14 mouse cellular contexts compared by ENCODE assay signal in the genomic region with DNA sequence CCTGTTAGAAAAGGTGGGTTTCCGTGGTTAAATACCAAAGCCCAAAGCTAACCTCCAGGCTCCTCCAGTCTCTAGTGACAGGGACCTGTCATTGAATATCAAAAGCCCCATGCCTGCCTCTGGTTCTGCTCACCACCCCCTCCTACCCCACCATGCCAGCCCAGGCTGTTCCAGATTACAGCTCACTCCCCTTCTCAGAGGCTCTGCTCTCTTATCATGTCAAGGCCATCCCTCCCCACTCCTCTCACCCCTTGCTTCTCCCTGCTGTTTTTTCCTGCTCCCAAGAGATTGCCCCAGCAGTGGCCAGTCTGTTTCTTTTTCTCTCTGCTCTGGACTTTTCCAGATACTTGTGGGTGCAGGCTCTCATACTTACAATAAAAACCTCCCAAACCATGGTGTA. TPM values are rescaled to one million over a fixed set of nuclear protein-coding genes. Genes with fewer than 3 reads are reported as not detected.
A peak's percentile ranks its signal among the peaks of the same experiment; 100 is the strongest.
DNase-seq lines count a peak whose midpoint lies in the region; ATAC-seq and TF ChIP-seq lines count a peak whose summit lies in the region.
"Had no signal": no experiment of that assay in that cellular context is flagged by ENCODE, and none has a peak within 500 bp of the region (broad histone marks: within the 10 kb centered on the region; RNA-seq: fewer than 3 reads in every experiment).

No protein-coding gene starts in this region.

- ATAC-seq in stomach, embryonic 14.5 days (ENCODE audit: insufficient number of reproducible peaks, insufficient read depth, low FRiP score, low read depth): peak; percentile 79; the same call in 1 of the 2 replicates
- ATAC-seq in stomach, postnatal 0 days (ENCODE audit: low FRiP score, low TSS enrichment): no peak
- peak; percentile 99 for ATAC-seq in liver, embryonic 16.5 days (ENCODE audit: low read depth)
- ATAC-seq in forebrain, embryonic 15.5 days (replicated peaks): no peak
- no peak for ATAC-seq in forebrain, postnatal 0 days
- no peak for ATAC-seq in midbrain, embryonic 11.5 days (ENCODE audit: low FRiP score)

- H3K27ac ChIP-seq in stomach, embryonic 14.5 days (ENCODE audit: low read length): no peak overlapping the region
- H3K27ac ChIP-seq in stomach, postnatal 0 days (replicated peaks): no peak overlapping the region
- H3K27ac ChIP-seq in liver, embryonic 16.5 days (ENCODE audit: low read length): peak overlapping the region; percentile 96
- no peak overlapping the region for H3K27ac ChIP-seq in forebrain, embryonic 15.5 days (replicated peaks)
- no peak overlapping the region for H3K27ac ChIP-seq in forebrain, postnatal 0 days (ENCODE audit: low read depth, low read length)
- H3K27ac ChIP-seq in midbrain, embryonic 11.5 days (ENCODE audit: low read depth, low read length): no peak overlapping the region
- H3K27ac ChIP-seq: embryonic facial prominence, embryonic 13.5 days; limb, embryonic 12.5 days had no signal

- H3K9me3 ChIP-seq in stomach, embryonic 14.5 days (ENCODE audit: control insufficient read depth, low read depth, low read length): no peaks in the 10 kb centered on the region
- no peaks in the 10 kb centered on the region for H3K9me3 ChIP-seq in stomach, postnatal 0 days (ENCODE audit: control insufficient read depth, low read length)
- H3K9me3 ChIP-seq in liver, embryonic 16.5 days (replicated peaks; ENCODE audit: control insufficient read depth, low read length): no peaks in the 10 kb centered on the region
- no peaks in the 10 kb centered on the region for H3K9me3 ChIP-seq in forebrain, embryonic 15.5 days
- no peaks in the 10 kb centered on the region for H3K9me3 ChIP-seq in forebrain, postnatal 0 days (ENCODE audit: low read length)
- H3K9me3 ChIP-seq in midbrain, embryonic 11.5 days (ENCODE audit: control insufficient read depth, low read length): no peaks in the 10 kb centered on the region
- H3K9me3 ChIP-seq: embryonic facial prominence, embryonic 13.5 days; limb, embryonic 12.5 days had no signal

- H3K4me3 ChIP-seq in stomach, embryonic 14.5 days (ENCODE audit: low read depth, low read length): no peak overlapping the region
- H3K4me3 ChIP-seq in stomach, postnatal 0 days (ENCODE audit: low read depth, low read length): no peak overlapping the region
- H3K4me3 ChIP-seq in liver, embryonic 16.5 days (ENCODE audit: low read depth, low read length): no peak overlapping the region
- no peak overlapping the region for H3K4me3 ChIP-seq in forebrain, embryonic 15.5 days
- no peak overlapping the region for H3K4me3 ChIP-seq in forebrain, postnatal 0 days (ENCODE audit: low read depth, low read length)
- H3K4me3 ChIP-seq in midbrain, embryonic 11.5 days (ENCODE audit: low read depth, low read length): no peak overlapping the region
- H3K4me3 ChIP-seq: embryonic facial prominence, embryonic 13.5 days; limb, embryonic 12.5 days had no signal

- no peaks in the 10 kb centered on the region for H3K4me1 ChIP-seq in stomach, embryonic 14.5 days (ENCODE audit: control insufficient read depth, insufficient read depth, low read length)
- H3K4me1 ChIP-seq in stomach, postnatal 0 days (replicated peaks; ENCODE audit: control insufficient read depth, insufficient read depth): no peaks in the 10 kb centered on the region
- peaks cover 39% of the 10 kb centered on the region for H3K4me1 ChIP-seq in liver, embryonic 16.5 days (ENCODE audit: control insufficient read depth, low read depth, low read length)
- no peaks in the 10 kb centered on the region for H3K4me1 ChIP-seq in forebrain, embryonic 15.5 days
- no peaks in the 10 kb centered on the region for H3K4me1 ChIP-seq in forebrain, postnatal 0 days (ENCODE audit: insufficient read depth)
- H3K4me1 ChIP-seq in midbrain, embryonic 11.5 days (ENCODE audit: control insufficient read depth, insufficient read depth, low read length): no peaks in the 10 kb centered on the region
- H3K4me1 ChIP-seq: embryonic facial prominence, embryonic 13.5 days; limb, embryonic 12.5 days had no signal

- TF ChIP-seq EP300 in stomach, postnatal 0 days (optimal IDR thresholded peaks at IDR 0.05): no peak

- WGBS in stomach, embryonic 14.5 days: 66% methylated on average over 1 of the region's 1 CpGs
- WGBS in stomach, postnatal 0 days: 61% methylated on average over 1 of the region's 1 CpGs
- WGBS in liver, embryonic 16.5 days (ENCODE audit: insufficient replicate concordance): 35% methylated on average over 1 of the region's 1 CpGs
- WGBS in forebrain, embryonic 15.5 days: 71% methylated on average over 1 of the region's 1 CpGs
- 78% methylated on average over 1 of the region's 1 CpGs for WGBS in forebrain, postnatal 0 days
- WGBS in midbrain, embryonic 11.5 days: 73% methylated on average over 1 of the region's 1 CpGs

- no peak overlapping the region for H3K9ac ChIP-seq in stomach, embryonic 14.5 days (replicated peaks; ENCODE audit: low read depth, low read length)
- H3K9ac ChIP-seq in stomach, postnatal 0 days (ENCODE audit: low read length): no peak overlapping the region
- peak overlapping the region; percentile 54 for H3K9ac ChIP-seq in liver, embryonic 16.5 days (ENCODE audit: low read depth, low read length)
- no peak overlapping the region for H3K9ac ChIP-seq in forebrain, embryonic 15.5 days (replicated peaks)
- no peak overlapping the region for H3K9ac ChIP-seq in forebrain, postnatal 0 days
- H3K9ac ChIP-seq in midbrain, embryonic 11.5 days (ENCODE audit: low read length): no peak overlapping the region
- H3K9ac ChIP-seq: embryonic facial prominence, embryonic 13.5 days; limb, embryonic 12.5 days had no signal

- no peaks in the 10 kb centered on the region for H3K36me3 ChIP-seq in stomach, embryonic 14.5 days (ENCODE audit: control insufficient read depth, insufficient read depth, low read length)
- H3K36me3 ChIP-seq in stomach, postnatal 0 days (ENCODE audit: control insufficient read depth, insufficient read depth, low read length): no peaks in the 10 kb centered on the region
- no peaks in the 10 kb centered on the region for H3K36me3 ChIP-seq in liver, embryonic 16.5 days (ENCODE audit: control insufficient read depth, insufficient read depth)
- H3K36me3 ChIP-seq in forebrain, embryonic 15.5 days: no peaks in the 10 kb centered on the region
- no peaks in the 10 kb centered on the region for H3K36me3 ChIP-seq in forebrain, postnatal 0 days (ENCODE audit: insufficient read depth)
- no peaks in the 10 kb centered on the region for H3K36me3 ChIP-seq in midbrain, embryonic 11.5 days (ENCODE audit: control insufficient read depth, insufficient read depth, low read length)
- H3K36me3 ChIP-seq: embryonic facial prominence, embryonic 13.5 days; limb, embryonic 12.5 days had no signal

- DNase-seq in adrenal gland, postnatal 14 days: peak; percentile 31
- no peak for DNase-seq in adrenal gland, postnatal 25 days
- no peak for DNase-seq in stomach, postnatal 0 days (ENCODE audit: low spot score)
- DNase-seq in forebrain, postnatal 0 days: no peak
- no peak for DNase-seq in midbrain, embryonic 11.5 days (ENCODE audit: low spot score, missing footprints)
- DNase-seq: cerebellum, adult 9-11 months; lung, postnatal 36 days; right cerebral cortex, postnatal 4 days; thymus, postnatal 14 days had no signal

- no peaks in the 10 kb centered on the region for H3K27me3 ChIP-seq in stomach, embryonic 14.5 days (ENCODE audit: control insufficient read depth, insufficient read depth, low read length)
- no peaks in the 10 kb centered on the region for H3K27me3 ChIP-seq in stomach, postnatal 0 days (ENCODE audit: control insufficient read depth, insufficient read depth, low read length)
- H3K27me3 ChIP-seq in liver, embryonic 16.5 days (ENCODE audit: control insufficient read depth, insufficient read depth, low read depth, low read length): no peaks in the 10 kb centered on the region
- H3K27me3 ChIP-seq in forebrain, embryonic 15.5 days: no peaks in the 10 kb centered on the region
- no peaks in the 10 kb centered on the region for H3K27me3 ChIP-seq in forebrain, postnatal 0 days (ENCODE audit: insufficient read depth, low read length)
- H3K27me3 ChIP-seq in midbrain, embryonic 11.5 days (ENCODE audit: control insufficient read depth, insufficient read depth, low read length): no peaks in the 10 kb centered on the region
- H3K27me3 ChIP-seq: embryonic facial prominence, embryonic 13.5 days; limb, embryonic 12.5 days had no signal

- TF ChIP-seq CTCF in stomach, postnatal 0 days (IDR thresholded peaks at IDR 0.05; ENCODE audit: low read depth): no peak
- TF ChIP-seq CTCF in forebrain, postnatal 0 days (IDR thresholded peaks at IDR 0.05; ENCODE audit: low read depth): no peak

- no peak overlapping the region for H3K4me2 ChIP-seq in stomach, embryonic 14.5 days (replicated peaks; ENCODE audit: low read depth, low read length)
- no peak overlapping the region for H3K4me2 ChIP-seq in stomach, postnatal 0 days (replicated peaks; ENCODE audit: low read depth)
- peak overlapping the region; percentile 47 for H3K4me2 ChIP-seq in liver, embryonic 16.5 days (ENCODE audit: low read depth, low read length)
- no peak overlapping the region for H3K4me2 ChIP-seq in forebrain, embryonic 15.5 days (replicated peaks)
- H3K4me2 ChIP-seq in forebrain, postnatal 0 days (ENCODE audit: low read depth): no peak overlapping the region
- H3K4me2 ChIP-seq in midbrain, embryonic 11.5 days: no peak overlapping the region
- H3K4me2 ChIP-seq: embryonic facial prominence, embryonic 13.5 days; limb, embryonic 12.5 days had no signal

RNA-seq across cellular contexts. Expression of a gene that starts 10.3 kb away (rescaled TPM):
- 44.8 and 45.4 TPM in 2 replicates for total RNA-seq in adrenal gland, postnatal 14 days (2021)
- total RNA-seq in adrenal gland, postnatal 25 days (2021): 44.2 and 45.9 TPM in 2 replicates
- 15.2 and 15.5 TPM in 2 replicates for polyA plus RNA-seq in stomach, embryonic 14.5 days (2014; fragmentation: Nextera tagmentation; extraction: Ambion mirVana)
- 14.7 and 17.3 TPM in 2 replicates for polyA plus RNA-seq in stomach, postnatal 0 days (2015; fragmentation: Nextera tagmentation; extraction: Ambion mirVana)
- polyA plus RNA-seq in liver, embryonic 16.5 days (2015; fragmentation: Nextera tagmentation; extraction: Ambion mirVana): 29.1 and 32.0 TPM in 2 replicates
- polyA plus RNA-seq in forebrain, embryonic 15.5 days (2015; fragmentation: Nextera tagmentation; extraction: Ambion mirVana): 5.9 and 6.4 TPM in 2 replicates
- total RNA-seq in forebrain, postnatal 0 days (2014; rRNA removed): 3.8 and 5.7 TPM in 2 replicates
- polyA plus RNA-seq in forebrain, postnatal 0 days (2015; fragmentation: Nextera tagmentation; extraction: Ambion mirVana): 3.5 and 5.0 TPM in 2 replicates
- polyA plus RNA-seq in midbrain, embryonic 11.5 days (2014; fragmentation: Nextera tagmentation; extraction: Ambion mirVana): 11.0 and 13.3 TPM in 2 replicates

RNA-seq across cellular contexts. Expression of a gene that starts 16.7 kb away (rescaled TPM):
- total RNA-seq in adrenal gland, postnatal 14 days (2021): 17.3 and 17.7 TPM in 2 replicates
- total RNA-seq in adrenal gland, postnatal 25 days (2021): 18.6 and 24.5 TPM in 2 replicates
- polyA plus RNA-seq in stomach, embryonic 14.5 days (2014; fragmentation: Nextera tagmentation; extraction: Ambion mirVana): 27.0 TPM in 2 replicates
- polyA plus RNA-seq in stomach, postnatal 0 days (2015; fragmentation: Nextera tagmentation; extraction: Ambion mirVana): 22.0 and 24.6 TPM in 2 replicates
- polyA plus RNA-seq in liver, embryonic 16.5 days (2015; fragmentation: Nextera tagmentation; extraction: Ambion mirVana): 16.4 and 18.4 TPM in 2 replicates
- 36.5 and 37.0 TPM in 2 replicates for polyA plus RNA-seq in forebrain, embryonic 15.5 days (2015; fragmentation: Nextera tagmentation; extraction: Ambion mirVana)
- 37.4 and 40.7 TPM in 2 replicates for total RNA-seq in forebrain, postnatal 0 days (2014; rRNA removed)
- 36.1 and 36.8 TPM in 2 replicates for polyA plus RNA-seq in forebrain, postnatal 0 days (2015; fragmentation: Nextera tagmentation; extraction: Ambion mirVana)
- 26.6 and 29.4 TPM in 2 replicates for polyA plus RNA-seq in midbrain, embryonic 11.5 days (2014; fragmentation: Nextera tagmentation; extraction: Ambion mirVana)

RNA-seq across cellular contexts. Expression of a gene that starts 36.5 kb away (rescaled TPM):
- 7.0 and 7.5 TPM in 2 replicates for total RNA-seq in adrenal gland, postnatal 14 days (2021)
- total RNA-seq in adrenal gland, postnatal 25 days (2021): 5.0 and 7.6 TPM in 2 replicates
- polyA plus RNA-seq in stomach, embryonic 14.5 days (2014; fragmentation: Nextera tagmentation; extraction: Ambion mirVana): 9.2 and 9.8 TPM in 2 replicates
- 2.5 and 2.9 TPM in 2 replicates for polyA plus RNA-seq in stomach, postnatal 0 days (2015; fragmentation: Nextera tagmentation; extraction: Ambion mirVana)
- 1.1 and 1.2 TPM in 2 replicates for polyA plus RNA-seq in liver, embryonic 16.5 days (2015; fragmentation: Nextera tagmentation; extraction: Ambion mirVana)
- polyA plus RNA-seq in forebrain, embryonic 15.5 days (2015; fragmentation: Nextera tagmentation; extraction: Ambion mirVana): 13.0 and 13.2 TPM in 2 replicates
- 19.6 and 26.2 TPM in 2 replicates for total RNA-seq in forebrain, postnatal 0 days (2014; rRNA removed)
- polyA plus RNA-seq in forebrain, postnatal 0 days (2015; fragmentation: Nextera tagmentation; extraction: Ambion mirVana): 7.7 and 9.7 TPM in 2 replicates
- 6.3 and 7.1 TPM in 2 replicates for polyA plus RNA-seq in midbrain, embryonic 11.5 days (2014; fragmentation: Nextera tagmentation; extraction: Ambion mirVana)

RNA-seq across cellular contexts. Expression of a gene that starts 36.8 kb away (rescaled TPM):
- total RNA-seq in adrenal gland, postnatal 14 days (2021): 16.1 and 17.8 TPM in 2 replicates
- 8.3 and 10.8 TPM in 2 replicates for total RNA-seq in adrenal gland, postnatal 25 days (2021)
- polyA plus RNA-seq in stomach, embryonic 14.5 days (2014; fragmentation: Nextera tagmentation; extraction: Ambion mirVana): 58.0 and 63.4 TPM in 2 replicates
- polyA plus RNA-seq in stomach, postnatal 0 days (2015; fragmentation: Nextera tagmentation; extraction: Ambion mirVana): 38.7 and 39.5 TPM in 2 replicates
- 255 and 284 TPM in 2 replicates for polyA plus RNA-seq in liver, embryonic 16.5 days (2015; fragmentation: Nextera tagmentation; extraction: Ambion mirVana)
- 36.4 and 37.9 TPM in 2 replicates for polyA plus RNA-seq in forebrain, embryonic 15.5 days (2015; fragmentation: Nextera tagmentation; extraction: Ambion mirVana)
- 10.6 and 11.7 TPM in 2 replicates for total RNA-seq in forebrain, postnatal 0 days (2014; rRNA removed)
- 12.4 and 15.2 TPM in 2 replicates for polyA plus RNA-seq in forebrain, postnatal 0 days (2015; fragmentation: Nextera tagmentation; extraction: Ambion mirVana)
- polyA plus RNA-seq in midbrain, embryonic 11.5 days (2014; fragmentation: Nextera tagmentation; extraction: Ambion mirVana): 122 and 130 TPM in 2 replicates

RNA-seq across cellular contexts. Expression of a gene that starts 38.7 kb away (rescaled TPM):
- total RNA-seq in adrenal gland, postnatal 14 days (2021): 56.5 and 58.5 TPM in 2 replicates
- total RNA-seq in adrenal gland, postnatal 25 days (2021): 65.7 and 72.4 TPM in 2 replicates
- polyA plus RNA-seq in stomach, embryonic 14.5 days (2014; fragmentation: Nextera tagmentation; extraction: Ambion mirVana): 39.1 and 42.3 TPM in 2 replicates
- 28.3 and 32.4 TPM in 2 replicates for polyA plus RNA-seq in stomach, postnatal 0 days (2015; fragmentation: Nextera tagmentation; extraction: Ambion mirVana)
- polyA plus RNA-seq in liver, embryonic 16.5 days (2015; fragmentation: Nextera tagmentation; extraction: Ambion mirVana): 15.6 and 16.9 TPM in 2 replicates
- 36.4 and 37.0 TPM in 2 replicates for polyA plus RNA-seq in forebrain, embryonic 15.5 days (2015; fragmentation: Nextera tagmentation; extraction: Ambion mirVana)
- 41.9 and 44.9 TPM in 2 replicates for total RNA-seq in forebrain, postnatal 0 days (2014; rRNA removed)
- 28.6 and 33.5 TPM in 2 replicates for polyA plus RNA-seq in forebrain, postnatal 0 days (2015; fragmentation: Nextera tagmentation; extraction: Ambion mirVana)
- 61.1 and 70.3 TPM in 2 replicates for polyA plus RNA-seq in midbrain, embryonic 11.5 days (2014; fragmentation: Nextera tagmentation; extraction: Ambion mirVana)

Comparison
In these comparisons a context has a peak if more than half of its experiments do, and no peak if none do; other contexts are left out.
1. ATAC-seq: peak in stomach, embryonic 14.5 days (single experiment) and liver, embryonic 16.5 days (single experiment); none in stomach, postnatal 0 days (single experiment), forebrain, embryonic 15.5 days (single experiment), forebrain, postnatal 0 days (single experiment) and midbrain, embryonic 11.5 days (single experiment).